Mouse (Mus musculus): ENCODE results near the gene Tns4. TPM values are rescaled to one million over a fixed set of nuclear protein-coding genes. Genes with fewer than 3 reads are reported as not detected.

Gene Tns4
- polyA plus RNA-seq, 1 experiment from 2014 or later, result 1.0 TPM

Other genes with a start within 250 kb of the Tns4 start
- 5.0 and 5.4 TPM in 2 replicates for gene Wipf2, start 225.7 kb downstream of the Tns4 start, polyA plus RNA-seq (2016; fragmentation: Nextera tagmentation; extraction: Ambion mirVana)
- gene Cdc6, start 181.5 kb downstream of the Tns4 start, polyA plus RNA-seq (2016; fragmentation: Nextera tagmentation; extraction: Ambion mirVana), result 65.1 and 69.1 TPM in 2 replicates
- 34.0 and 35.6 TPM in 2 replicates for gene Rara, start 161.5 kb downstream of the Tns4 start, polyA plus RNA-seq (2016; fragmentation: Nextera tagmentation; extraction: Ambion mirVana)
- 0.25 TPM in 1 of 2 replicates, not detected in the other for gene Gjd3, start 106.3 kb downstream of the Tns4 start, polyA plus RNA-seq (2016; fragmentation: Nextera tagmentation; extraction: Ambion mirVana)
- 332 and 336 TPM in 2 replicates for gene Top2a, start 65.1 kb downstream of the Tns4 start, polyA plus RNA-seq (2016; fragmentation: Nextera tagmentation; extraction: Ambion mirVana)
- 658 and 684 TPM in 2 replicates for gene Igfbp4, start 48.1 kb downstream of the Tns4 start, polyA plus RNA-seq (2016; fragmentation: Nextera tagmentation; extraction: Ambion mirVana)
- 0.50 and 0.78 TPM in 2 replicates for gene Ccr7, start 65.8 kb upstream of the Tns4 start, polyA plus RNA-seq (2016; fragmentation: Nextera tagmentation; extraction: Ambion mirVana)
- gene Smarce1, start 141.7 kb upstream of the Tns4 start, polyA plus RNA-seq (2016; fragmentation: Nextera tagmentation; extraction: Ambion mirVana), result 369 and 387 TPM in 2 replicates
- 0.10 and 0.12 TPM in 2 replicates for gene Krt222, start 154.8 kb upstream of the Tns4 start, polyA plus RNA-seq (2016; fragmentation: Nextera tagmentation; extraction: Ambion mirVana)
- gene Krt24, start 196.0 kb upstream of the Tns4 start, polyA plus RNA-seq (2016; fragmentation: Nextera tagmentation; extraction: Ambion mirVana), result not detected in 2 replicates
- gene Krt25, start 233.6 kb upstream of the Tns4 start, polyA plus RNA-seq (2016; fragmentation: Nextera tagmentation; extraction: Ambion mirVana), result not detected in 2 replicates
- gene Krt26, start 248.7 kb upstream of the Tns4 start, polyA plus RNA-seq (2016; fragmentation: Nextera tagmentation; extraction: Ambion mirVana), result 0.06 TPM in 1 of 2 replicates, not detected in the other